Mouse (Mus musculus) erythroblast, embryonic 14.5 days (primary cell): Measurements from ENCODE around the gene Pknox2.

Source experiments
- GATA1 ChIP-seq: IDR thresholded peaks from 2 replicates; pipeline ENCODE4 v1.6.1; 2012; ENCODE audit warnings: low read length, inconsistent platforms, mixed read lengths
- TAL1 ChIP-seq: IDR thresholded peaks from 3 replicates; pipeline ENCODE4 v1.6.1; 2012; ENCODE audit warnings: low read length, inconsistent platforms, mixed read lengths

DNA sequence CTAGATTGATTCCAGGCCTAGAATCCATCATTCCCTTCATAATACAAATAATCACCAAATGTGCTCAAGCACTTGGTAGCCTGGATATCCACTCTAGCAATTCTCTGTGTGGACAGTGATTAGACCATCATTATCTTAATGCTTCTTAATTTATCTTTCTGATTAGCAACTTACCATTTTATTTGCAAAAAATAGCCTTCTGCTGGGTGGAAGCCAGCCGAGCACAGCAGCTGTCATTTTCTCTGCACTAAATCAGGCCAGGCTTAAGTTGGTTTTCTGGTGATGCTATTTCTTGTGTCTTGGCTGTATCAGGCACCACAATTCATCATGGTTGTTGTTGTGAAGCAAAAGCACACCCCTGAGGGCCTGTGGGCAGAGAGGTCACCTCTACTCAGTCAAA is 112.9 kb downstream of the Pknox2 start:
- no peak for TF ChIP-seq GATA1
- no peak for TF ChIP-seq TAL1
